Mouse (Mus musculus) left cerebral cortex, adult 2 months (tissue): ENCODE results near the gene Tnp1. TPM values are rescaled to one million over a fixed set of nuclear protein-coding genes. Genes with fewer than 3 reads are reported as not detected.
A peak's percentile ranks its signal among the peaks of the same experiment; 100 is the strongest.

Experiments
- DNase-seq, 2 experiments: peaks; one replicate each; pipeline ENCODE4 v3.0.0; 2021 to 2022; ENCODE audit warnings: low spot score in 2 of 2, mixed read lengths in 1 of 2; ENCODE audit errors: extremely low spot score in 1 of 2
- H3K27ac ChIP-seq: fragments of 200-600 bp; 2 replicates; pipeline ENCODE4 v1.8.1; 2022
- H3K4me3 ChIP-seq: fragments of 200-600 bp; 2 replicates; pipeline ENCODE4 v1.8.1; 2022
- CTCF ChIP-seq: fragments of 200-600 bp; IDR thresholded peaks from 2 replicates; pipeline ENCODE4 v1.8.1; 2022; ENCODE audit warnings: antibody characterized with exemption, mild to moderate bottlenecking, moderate library complexity
- intact Hi-C: fragments of 180-260 bp; cut with DNase I; formaldehyde crosslinking; loops from one replicate; pipeline ENCODE4 v1.15.1; 2025
- total RNA-seq, 2 experiments: library from RNA; stranded (reverse); gene quantifications; 2 replicates each; pipeline ENCODE4 v1.2.3; 2021

Gene Tnp1
- total RNA-seq, 2 experiments from 2014 or later: not detected

- intact Hi-C loops: no loop called here
- DNase-seq: no peak
- Histone ChIP-seq H3K4me3 (no peak overlapping the region), H3K27ac (no peak overlapping the region)
- no peak for TF ChIP-seq CTCF
Observed at GRCm38 (mm10) chr1:72994751-72995528, 20.8 kb downstream of the Tnp1 start.

- Histone ChIP-seq H3K27ac (no peak overlapping the region), H3K4me3 (no peak overlapping the region)
- no peak for DNase-seq
- intact Hi-C loops: no loop called here
- TF ChIP-seq CTCF: no peak
Observed at GRCm38 (mm10) chr1:72992944-72993464, 22.7 kb downstream of the Tnp1 start.

- no peak for DNase-seq
- no peak overlapping the region for H3K4me3 ChIP-seq
- intact Hi-C loops: no loop called here
- no peak for TF ChIP-seq CTCF
- H3K27ac ChIP-seq: no peak overlapping the region
Observed at GRCm38 (mm10) chr1:72992209-72992608, 23.5 kb downstream of the Tnp1 start.

- DNase-seq: no peak
- intact Hi-C loops: no loop called here
Observed at GRCm38 (mm10) chr1:72988904-72989303, 26.8 kb downstream of the Tnp1 start.

GRCm38 (mm10) chr1:72986715-72987114 is 29.0 kb downstream of the Tnp1 start:
- DNase-seq: no peak
- Histone ChIP-seq H3K4me3 (no peak overlapping the region), H3K27ac (no peak overlapping the region)
- intact Hi-C loops: no loop called here
- TF ChIP-seq CTCF: no peak

More at GRCm38 (mm10) chr1:72988904-72989303, 26.8 kb downstream of the Tnp1 start:
- Histone ChIP-seq H3K27ac (no peak overlapping the region), H3K4me3 (no peak overlapping the region)
- TF ChIP-seq CTCF: no peak

GRCm38 (mm10) chr1:72978956-72979355 is 36.8 kb downstream of the Tnp1 start:
- intact Hi-C loops: no loop called here
- H3K4me3 ChIP-seq: no peak overlapping the region
- DNase-seq: no peak
- no peak overlapping the region for H3K27ac ChIP-seq
- TF ChIP-seq CTCF: no peak

- Histone ChIP-seq H3K4me3 (no peak overlapping the region), H3K27ac (no peak overlapping the region)
- intact Hi-C loops: no loop called here
- DNase-seq: no peak
- no peak for TF ChIP-seq CTCF
Observed at GRCm38 (mm10) chr1:72974226-72974625, 41.5 kb downstream of the Tnp1 start.

- Histone ChIP-seq H3K27ac (no peak overlapping the region), H3K4me3 (no peak overlapping the region)
- no peak for TF ChIP-seq CTCF
- no peak for DNase-seq
- intact Hi-C loops: no loop called here
Observed at GRCm38 (mm10) chr1:72970461-72970860, 45.2 kb downstream of the Tnp1 start.

- intact Hi-C loops: no loop called here
- H3K4me3 ChIP-seq: no peak overlapping the region
- H3K27ac ChIP-seq: no peak overlapping the region
- TF ChIP-seq CTCF: no peak
- DNase-seq: no peak
Observed at GRCm38 (mm10) chr1:72969113-72969812, 46.4 kb downstream of the Tnp1 start.

GRCm38 (mm10) chr1:72966423-72966822 is 49.3 kb downstream of the Tnp1 start:
- intact Hi-C loops: no loop called here
- TF ChIP-seq CTCF: no peak
- no peak overlapping the region for H3K4me3 ChIP-seq
- DNase-seq: peak in 1 of 2 experiments; percentile 45
- peak overlapping the region; percentile 21; the same call in 1 of the 2 replicates for H3K27ac ChIP-seq

Other genes with a start within 250 kb of the Tnp1 start
- gene Igfbp2, start 191.4 kb downstream of the Tnp1 start, total RNA-seq: 10 to 100 TPM; 71.2 to 74.0 TPM
- 10 to 100 TPM; 42.7 to 51.6 TPM for gene Igfbp5, start 141.0 kb downstream of the Tnp1 start, total RNA-seq